Comparison of ENCODE assay signal across 8 mouse cellular contexts in the genomic region with DNA sequence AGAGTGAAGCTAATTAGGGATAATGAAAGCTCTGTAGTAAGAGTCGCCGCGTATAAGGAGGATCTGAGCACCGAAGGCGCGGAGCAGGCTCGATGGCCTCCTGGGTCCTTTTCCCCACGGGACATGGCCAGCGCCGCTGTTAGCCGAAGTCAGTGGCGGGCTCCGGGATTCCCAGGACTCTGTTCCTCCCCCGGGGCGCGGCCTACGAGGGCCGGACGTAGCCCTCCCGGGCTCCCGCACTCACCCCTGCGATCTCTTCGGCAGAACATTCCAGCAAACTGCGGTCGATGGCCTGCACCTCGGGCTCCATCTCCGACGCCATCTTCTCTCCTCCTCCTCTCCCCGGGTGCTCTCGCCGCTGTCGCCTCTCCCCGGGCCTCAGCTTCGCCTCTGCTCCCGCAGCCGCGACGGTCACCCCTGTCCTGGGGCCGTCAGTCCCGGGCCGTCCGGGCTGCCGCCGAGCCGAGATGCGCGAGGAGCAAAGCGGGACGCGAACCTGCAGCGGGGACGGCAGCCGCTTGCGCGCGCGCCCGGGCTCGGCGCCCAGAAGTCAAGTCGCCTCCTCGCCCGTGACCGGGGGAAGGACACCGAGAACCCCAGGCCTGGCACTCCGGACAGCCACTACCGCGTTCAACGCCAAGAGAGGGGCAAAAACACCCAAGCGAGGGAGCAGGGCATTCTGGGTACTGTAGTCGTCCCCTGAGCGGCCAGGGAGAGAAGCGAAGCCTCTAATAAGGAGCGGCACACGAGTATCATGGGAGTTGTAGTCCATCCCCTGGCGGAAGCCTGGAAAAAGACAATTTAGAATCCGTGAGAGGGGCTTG. TPM values are rescaled to one million over a fixed set of nuclear protein-coding genes. Genes with fewer than 3 reads are reported as not detected.
A peak's percentile ranks its signal among the peaks of the same experiment; 100 is the strongest.
DNase-seq lines count a peak whose midpoint lies in the region; ATAC-seq lines count a peak whose summit lies in the region.

Ubr2 (minus strand) TSS at position 659 of the 824 bp plus-strand sequence.

- peak; percentile 95 for ATAC-seq in hindbrain, embryonic 11.5 days (ENCODE audit: low FRiP score)

- peak within 1 kb of the TSS; percentile 73 for H3K4me2 ChIP-seq in hindbrain, embryonic 11.5 days (replicated peaks; ENCODE audit: low read depth, low read length)

- peak within 1 kb of the TSS; percentile 90 for H3K27ac ChIP-seq in hindbrain, embryonic 11.5 days (ENCODE audit: low read depth, low read length)

- H3K9ac ChIP-seq in hindbrain, embryonic 11.5 days (ENCODE audit: low read depth, low read length): peak within 1 kb of the TSS; percentile 83

- DNase-seq in Muller cell, postnatal 12 days (ENCODE audit: inconsistent ontology term): peak; percentile 97
- DNase-seq in cerebellum, adult 9-11 months: peak; percentile 98
- DNase-seq in frontal cortex, adult 2 months (ENCODE audit: extremely low spot score in 1 of 2, low spot score in 1 of 2): peak; percentile 90 to 94
- peak; percentile 92 for DNase-seq in hindbrain, embryonic 11.5 days (ENCODE audit: low spot score)
- DNase-seq in layer of hippocampus, postnatal 10 days (ENCODE audit: low spot score in 2 of 2): peak; percentile 91
- peak; percentile 96 for DNase-seq in lung, postnatal 10 days
- peak; percentile 90 for DNase-seq in ovary, postnatal 36 days (ENCODE audit: low spot score)
- DNase-seq in thymus, postnatal 25 days: peak; percentile 86

- no peaks in the 10 kb centered on the region for H3K36me3 ChIP-seq in hindbrain, embryonic 11.5 days (ENCODE audit: control insufficient read depth, insufficient read depth, low read length)

- H3K9me3 ChIP-seq in hindbrain, embryonic 11.5 days (ENCODE audit: control insufficient read depth, low read length): no peaks in the 10 kb centered on the region

- no peaks in the 10 kb centered on the region for H3K27me3 ChIP-seq in hindbrain, embryonic 11.5 days (ENCODE audit: control insufficient read depth, insufficient read depth, low read length)

- peak within 1 kb of the TSS; percentile 84 for H3K4me3 ChIP-seq in hindbrain, embryonic 11.5 days (ENCODE audit: low read depth, low read length)

- no peaks in the 10 kb centered on the region for H3K4me1 ChIP-seq in hindbrain, embryonic 11.5 days (replicated peaks; ENCODE audit: control insufficient read depth, insufficient read depth, low read length)

- 1% methylated on average over 76 of the region's 77 CpGs for WGBS in hindbrain, embryonic 11.5 days

RNA-seq across cellular contexts. Expression of gene Ubr2, which starts in this region (rescaled TPM):
- 33.6 and 41.7 TPM in 2 replicates for polyA plus RNA-seq in frontal cortex, adult 2 months (2012; rRNA removed)
- 17.7 and 23.8 TPM in 2 replicates for polyA plus RNA-seq in hindbrain, embryonic 11.5 days (2014; fragmentation: Nextera tagmentation; extraction: Ambion mirVana)
- total RNA-seq in layer of hippocampus, postnatal 10 days (2021): 10 to 100 TPM; 49.8 to 52.2 TPM

Comparison
In these comparisons a context has a peak if more than half of its experiments do, and no peak if none do; other contexts are left out.
1. Peak in every context shown above with its lines: DNase-seq, ATAC-seq, H3K4me3 ChIP-seq and H3K27ac ChIP-seq.